Mouse (Mus musculus) urinary bladder, adult 2 months (tissue): Measurements from ENCODE around the gene Serpinb9d. TPM values are rescaled to one million over a fixed set of nuclear protein-coding genes. Genes with fewer than 3 reads are reported as not detected.
"Not testable (repeated sequence)": the region's sequence is repeated elsewhere in the genome, so short reads cannot be mapped to it uniquely, and the experiment has no call there.

Source experiments
- DNase-seq: peaks from one replicate; pipeline ENCODE4 v3.0.0; 2022; ENCODE audit warnings: low spot score
- polyA plus RNA-seq: library from polyadenylated mRNA; depleted of rRNA; stranded (reverse); fragments of >200 nt; gene quantifications from 2 replicates; pipeline ENCODE4 v1.2.3, GENCODE M21; 2012; rRNA removed

The Serpinb9d gene
- polyA plus RNA-seq: not detected in 2 replicates

DNA sequence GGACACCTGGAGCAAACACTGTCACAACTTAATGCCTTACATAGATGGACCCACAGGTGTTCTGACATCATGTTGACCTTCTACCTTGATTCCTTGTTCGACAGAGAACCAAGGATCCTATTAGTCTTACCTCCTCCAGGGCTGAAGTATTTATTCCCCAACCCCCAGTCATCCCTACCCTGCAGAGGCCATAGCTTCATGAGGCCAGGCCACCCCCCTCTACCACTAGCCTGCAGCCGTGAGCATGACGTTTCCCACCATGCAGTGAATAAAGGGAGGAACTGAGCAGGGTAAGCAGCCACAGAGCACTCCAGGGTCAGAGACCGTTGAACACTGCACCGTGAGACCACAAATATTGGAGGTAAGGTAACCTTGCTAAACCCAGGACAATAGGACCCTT is at the start of gene Serpinb9d:
Serpinb9d (plus strand) TSS at position 301 of the 400 bp plus-strand sequence.
- no peak for DNase-seq

DNA sequence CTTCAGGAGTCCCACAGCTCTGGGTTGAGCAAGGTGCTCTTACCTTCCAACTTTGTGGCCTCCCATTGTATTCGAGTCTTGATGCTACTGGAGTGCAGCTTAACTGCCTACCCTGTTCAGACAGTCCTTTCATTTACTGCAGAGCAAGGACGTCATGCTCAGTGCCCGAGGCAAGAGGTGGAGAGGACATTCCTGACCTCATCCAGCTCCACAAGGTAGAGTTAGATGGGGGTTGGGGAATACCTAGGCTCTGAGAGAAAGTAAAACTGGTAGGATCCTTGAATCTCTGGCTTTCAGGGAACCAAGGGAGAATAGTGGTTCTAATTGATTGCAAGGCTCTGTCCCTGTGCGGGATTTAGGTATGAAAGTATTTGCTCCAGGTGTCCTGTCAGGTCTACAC is 33.1 kb upstream of the Serpinb9d start, which contains the start of gene Serpinb9c:
Serpinb9c (minus strand) TSS at position 101 of the 400 bp plus-strand sequence.
- no peak for DNase-seq

DNA sequence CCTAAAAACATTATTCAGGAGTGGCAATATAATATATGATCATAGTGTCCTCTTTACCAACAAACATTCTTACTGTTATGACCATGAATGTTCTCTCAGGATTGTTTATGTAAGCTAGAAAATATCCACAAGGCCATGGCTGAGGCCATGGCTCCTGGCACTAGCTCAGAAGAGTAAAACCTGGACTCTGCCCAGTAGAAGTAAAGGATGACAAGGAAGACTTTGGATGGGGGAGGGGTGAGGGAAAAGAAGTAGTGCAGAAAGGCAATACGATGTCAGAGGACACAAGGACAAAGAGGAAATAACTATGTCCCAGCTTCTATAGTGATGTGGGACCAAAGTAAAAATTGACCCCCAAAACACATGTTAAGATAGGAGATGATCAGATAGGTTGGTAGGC is 2.3 kb upstream of the Serpinb9d start:
- not testable (repeated sequence) for DNase-seq

DNA sequence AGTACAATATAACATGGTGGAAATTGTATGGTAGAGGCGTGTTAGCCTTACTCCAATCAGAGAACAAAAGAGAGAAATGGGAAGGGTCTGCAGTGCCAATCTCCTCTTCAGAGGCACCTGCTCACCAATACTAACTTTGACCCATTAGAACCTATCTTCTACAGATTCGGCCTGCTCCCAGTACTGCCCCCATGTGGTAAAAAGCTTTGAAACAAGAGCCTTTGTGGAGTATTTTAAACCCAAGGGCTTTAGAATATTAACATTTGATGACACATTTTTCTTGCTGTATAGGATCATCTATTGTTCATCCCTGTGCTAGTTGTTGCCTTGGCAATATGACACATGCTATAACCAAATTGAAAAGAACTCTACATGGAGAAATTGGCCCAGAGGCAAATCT is 7.0 kb downstream of the Serpinb9d start:
- no peak for DNase-seq

DNA sequence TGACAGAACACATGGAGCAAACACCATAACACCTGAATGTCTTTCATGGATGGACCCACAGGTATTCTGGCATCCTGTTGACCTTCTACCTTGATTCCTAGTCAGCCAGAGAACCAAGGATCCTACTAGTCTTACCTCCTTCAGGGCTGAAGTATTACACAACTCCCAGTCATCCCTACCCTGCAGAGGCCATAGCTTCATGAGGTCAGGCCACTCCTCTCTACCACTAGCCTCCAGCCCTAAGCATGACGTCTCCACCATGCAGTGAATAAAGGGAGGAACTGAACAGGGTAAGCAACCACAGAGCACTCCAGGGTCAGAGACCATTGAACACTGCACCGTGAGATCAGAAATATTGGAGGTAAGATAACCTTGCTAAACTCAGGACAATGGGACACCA is 56.6 kb downstream of the Serpinb9d start, which contains the start of gene Serpinb9e:
Serpinb9e (plus strand) TSS at position 301 of the 400 bp plus-strand sequence.
- DNase-seq: not testable (repeated sequence)

Other genes starting within 250 kb of the Serpinb9d start
- gene Serpinb6b, start 227.8 kb upstream of the Serpinb9d start, polyA plus RNA-seq: 15.0 and 22.1 TPM in 2 replicates
- 19.2 and 19.5 TPM in 2 replicates for gene Serpinb9, start 189.7 kb upstream of the Serpinb9d start, polyA plus RNA-seq
- gene Serpinb9b, start 165.5 kb upstream of the Serpinb9d start, polyA plus RNA-seq: 0.50 and 0.78 TPM in 2 replicates
- gene Serpinb1b, start 114.4 kb upstream of the Serpinb9d start, polyA plus RNA-seq: 0.12 and 0.19 TPM in 2 replicates
- not detected in 2 replicates for gene Serpinb9c, start 33.2 kb upstream of the Serpinb9d start, polyA plus RNA-seq
- gene Serpinb9e, start 56.7 kb downstream of the Serpinb9d start, polyA plus RNA-seq: not detected in 2 replicates
- gene Serpinb9f, start 131.1 kb downstream of the Serpinb9d start, polyA plus RNA-seq: 0.04 TPM in 1 of 2 replicates, not detected in the other
- not detected in 2 replicates for gene Gm11397, start 202.8 kb downstream of the Serpinb9d start, polyA plus RNA-seq